25 mouse cellular contexts compared by ENCODE assay signal in the genomic region with DNA sequence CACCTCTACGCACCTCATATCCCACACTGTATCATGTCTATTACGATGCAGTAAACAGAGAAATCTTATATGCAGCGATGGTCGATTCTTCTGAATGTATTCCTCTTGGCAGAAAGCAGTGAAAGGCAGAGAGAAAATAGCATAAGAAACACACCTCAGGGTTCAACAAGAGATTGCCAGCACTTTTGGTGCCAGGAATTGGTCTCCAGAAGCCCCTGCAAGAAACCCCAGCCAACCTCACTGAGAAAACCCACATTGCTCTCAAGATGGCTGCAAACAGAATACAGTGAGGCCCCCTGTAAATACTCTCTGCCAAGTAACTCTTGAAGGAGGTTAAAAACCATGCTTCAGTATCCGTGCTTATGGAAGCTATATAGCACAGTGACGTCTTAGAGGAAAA.
DNase-seq lines count a peak whose midpoint lies in the region; ATAC-seq and TF ChIP-seq lines count a peak whose summit lies in the region.
"Had no signal": no experiment of that assay in that cellular context is flagged by ENCODE, and none has a peak within 500 bp of the region (broad histone marks: within the 10 kb centered on the region; RNA-seq: fewer than 3 reads in every experiment).

No protein-coding gene starts in this region.

- H3K4me3 ChIP-seq in forebrain, embryonic 14.5 days (ENCODE audit: low read depth, low read length): no peak overlapping the region
- no peak overlapping the region for H3K4me3 ChIP-seq in forebrain, embryonic 12.5 days (replicated peaks)
- H3K4me3 ChIP-seq in forebrain, postnatal 0 days (ENCODE audit: low read depth, low read length): no peak overlapping the region
- no peak overlapping the region for H3K4me3 ChIP-seq in forebrain, embryonic 13.5 days
- no peak overlapping the region for H3K4me3 ChIP-seq in neural tube, embryonic 14.5 days (ENCODE audit: low read depth, low read length)
- H3K4me3 ChIP-seq in neural tube, embryonic 15.5 days (replicated peaks): no peak overlapping the region
- H3K4me3 ChIP-seq: embryonic facial prominence, embryonic 12.5 days; embryonic facial prominence, embryonic 15.5 days; heart, adult 2 months; heart, embryonic 10.5 days; heart, embryonic 13.5 days had no signal

- no peak overlapping the region for H3K27ac ChIP-seq in forebrain, embryonic 14.5 days (ENCODE audit: low read depth, low read length)
- H3K27ac ChIP-seq in forebrain, embryonic 12.5 days: no peak overlapping the region
- no peak overlapping the region for H3K27ac ChIP-seq in forebrain, postnatal 0 days (ENCODE audit: low read depth, low read length)
- H3K27ac ChIP-seq in forebrain, embryonic 13.5 days: no peak overlapping the region
- 0 out of 2 replicates have a peak overlapping the region, but pooled peaks have one; percentile 44 for H3K27ac ChIP-seq in neural tube, embryonic 14.5 days (ENCODE audit: low read depth, low read length)
- no peak overlapping the region for H3K27ac ChIP-seq in neural tube, embryonic 15.5 days (replicated peaks)
- H3K27ac ChIP-seq: embryonic facial prominence, embryonic 12.5 days; embryonic facial prominence, embryonic 15.5 days; heart, adult 2 months; heart, embryonic 10.5 days; heart, embryonic 13.5 days; hindbrain, embryonic 14.5 days; hindbrain, postnatal 0 days had no signal

- H3K27me3 ChIP-seq in forebrain, embryonic 14.5 days (replicated peaks; ENCODE audit: control insufficient read depth, insufficient read depth, low read length): no peaks in the 10 kb centered on the region
- no peaks in the 10 kb centered on the region for H3K27me3 ChIP-seq in forebrain, embryonic 12.5 days
- H3K27me3 ChIP-seq in forebrain, postnatal 0 days (ENCODE audit: insufficient read depth, low read length): no peaks in the 10 kb centered on the region
- no peaks in the 10 kb centered on the region for H3K27me3 ChIP-seq in forebrain, embryonic 13.5 days
- no peaks in the 10 kb centered on the region for H3K27me3 ChIP-seq in neural tube, embryonic 14.5 days (ENCODE audit: control insufficient read depth, insufficient read depth, low read length)
- H3K27me3 ChIP-seq in neural tube, embryonic 15.5 days (replicated peaks): no peaks in the 10 kb centered on the region
- H3K27me3 ChIP-seq: embryonic facial prominence, embryonic 12.5 days; embryonic facial prominence, embryonic 15.5 days; heart, embryonic 13.5 days had no signal

- no peak overlapping the region for H3K9ac ChIP-seq in forebrain, embryonic 14.5 days (ENCODE audit: low read length)
- no peak overlapping the region for H3K9ac ChIP-seq in forebrain, embryonic 12.5 days
- H3K9ac ChIP-seq in forebrain, postnatal 0 days: no peak overlapping the region
- no peak overlapping the region for H3K9ac ChIP-seq in forebrain, embryonic 13.5 days
- H3K9ac ChIP-seq in neural tube, embryonic 14.5 days (replicated peaks; ENCODE audit: low read depth, low read length): no peak overlapping the region
- no peak overlapping the region for H3K9ac ChIP-seq in neural tube, embryonic 15.5 days (replicated peaks)
- H3K9ac ChIP-seq: embryonic facial prominence, embryonic 12.5 days; embryonic facial prominence, embryonic 15.5 days; heart, embryonic 13.5 days; hindbrain, embryonic 14.5 days had no signal

- 85% methylated on average over 6 of the region's 6 CpGs for WGBS in forebrain, embryonic 14.5 days
- 94% methylated on average over 6 of the region's 6 CpGs for WGBS in forebrain, embryonic 12.5 days
- WGBS in forebrain, postnatal 0 days: 68% methylated on average over 6 of the region's 6 CpGs
- WGBS in forebrain, embryonic 13.5 days: 90% methylated on average over 6 of the region's 6 CpGs
- WGBS in neural tube, embryonic 14.5 days: 83% methylated on average over 6 of the region's 6 CpGs
- WGBS in neural tube, embryonic 15.5 days: 81% methylated on average over 6 of the region's 6 CpGs

- H3K9me3 ChIP-seq in forebrain, embryonic 14.5 days (replicated peaks; ENCODE audit: control insufficient read depth, low read length): no peaks in the 10 kb centered on the region
- H3K9me3 ChIP-seq in forebrain, embryonic 12.5 days: no peaks in the 10 kb centered on the region
- no peaks in the 10 kb centered on the region for H3K9me3 ChIP-seq in forebrain, postnatal 0 days (ENCODE audit: low read length)
- H3K9me3 ChIP-seq in forebrain, embryonic 13.5 days (replicated peaks): no peaks in the 10 kb centered on the region
- no peaks in the 10 kb centered on the region for H3K9me3 ChIP-seq in neural tube, embryonic 14.5 days (ENCODE audit: control insufficient read depth, low read length)
- H3K9me3 ChIP-seq in neural tube, embryonic 15.5 days (replicated peaks): no peaks in the 10 kb centered on the region
- H3K9me3 ChIP-seq: embryonic facial prominence, embryonic 12.5 days; embryonic facial prominence, embryonic 15.5 days; heart, embryonic 10.5 days; heart, embryonic 13.5 days had no signal

- no peak overlapping the region for H3K4me2 ChIP-seq in forebrain, embryonic 14.5 days (ENCODE audit: low read length)
- no peak overlapping the region for H3K4me2 ChIP-seq in forebrain, embryonic 12.5 days
- no peak overlapping the region for H3K4me2 ChIP-seq in forebrain, postnatal 0 days (ENCODE audit: low read depth)
- no peak overlapping the region for H3K4me2 ChIP-seq in forebrain, embryonic 13.5 days
- H3K4me2 ChIP-seq in neural tube, embryonic 14.5 days (ENCODE audit: low read depth, low read length): no peak overlapping the region
- H3K4me2 ChIP-seq in neural tube, embryonic 15.5 days: no peak overlapping the region
- H3K4me2 ChIP-seq: embryonic facial prominence, embryonic 12.5 days; embryonic facial prominence, embryonic 15.5 days; heart, embryonic 13.5 days; hindbrain, embryonic 14.5 days had no signal

- no peaks in the 10 kb centered on the region for H3K36me3 ChIP-seq in forebrain, embryonic 14.5 days (ENCODE audit: control insufficient read depth, insufficient read depth, low read length)
- H3K36me3 ChIP-seq in forebrain, embryonic 12.5 days (replicated peaks): no peaks in the 10 kb centered on the region
- H3K36me3 ChIP-seq in forebrain, postnatal 0 days (ENCODE audit: insufficient read depth): no peaks in the 10 kb centered on the region
- no peaks in the 10 kb centered on the region for H3K36me3 ChIP-seq in forebrain, embryonic 13.5 days (ENCODE audit: poor library complexity, severe bottlenecking)
- no peaks in the 10 kb centered on the region for H3K36me3 ChIP-seq in neural tube, embryonic 14.5 days (ENCODE audit: control insufficient read depth, insufficient read depth, low read length)
- H3K36me3 ChIP-seq in neural tube, embryonic 15.5 days: no peaks in the 10 kb centered on the region
- H3K36me3 ChIP-seq: embryonic facial prominence, embryonic 12.5 days; embryonic facial prominence, embryonic 15.5 days; heart, embryonic 10.5 days; heart, embryonic 13.5 days had no signal

- H3K4me1 ChIP-seq in forebrain, embryonic 14.5 days (ENCODE audit: control insufficient read depth, insufficient read depth, low read length): peaks cover 4% of the 10 kb centered on the region; the same call in 1 of the 2 replicates
- no peaks in the 10 kb centered on the region for H3K4me1 ChIP-seq in forebrain, embryonic 12.5 days
- peaks cover 4% of the 10 kb centered on the region; the same call in 1 of the 2 replicates for H3K4me1 ChIP-seq in forebrain, postnatal 0 days (ENCODE audit: insufficient read depth)
- peaks cover 8% of the 10 kb centered on the region; the same call in 1 of the 2 replicates for H3K4me1 ChIP-seq in forebrain, embryonic 13.5 days
- H3K4me1 ChIP-seq in neural tube, embryonic 14.5 days (ENCODE audit: control insufficient read depth, insufficient read depth, low read length): no peaks in the 10 kb centered on the region
- H3K4me1 ChIP-seq in neural tube, embryonic 15.5 days: peaks cover 3% of the 10 kb centered on the region; the same call in 1 of the 2 replicates
- H3K4me1 ChIP-seq: embryonic facial prominence, embryonic 12.5 days; embryonic facial prominence, embryonic 15.5 days; heart, embryonic 10.5 days; heart, embryonic 13.5 days had no signal

- peak; percentile 34 for DNase-seq in forebrain, embryonic 14.5 days (ENCODE audit: low spot score)
- DNase-seq in forebrain, postnatal 0 days: peak; percentile 36
- DNase-seq: adrenal gland, adult 2 months; adrenal gland, postnatal 14 days; cerebellum, adult 11-12 months; cerebellum, adult 9-11 months; gastrocnemius, postnatal 10 days; gastrocnemius, postnatal 36 days; heart, adult 2 months; heart, postnatal 14 days; heart, postnatal 4 days; kidney, adult 18-20 months had no signal

- ATAC-seq in forebrain, embryonic 14.5 days: no peak; the same call in 1 of the 2 replicates
- ATAC-seq in forebrain, embryonic 12.5 days (ENCODE audit: low FRiP score): no peak
- ATAC-seq in forebrain, postnatal 0 days: no peak
- no peak for ATAC-seq in forebrain, embryonic 13.5 days
- no peak for ATAC-seq in neural tube, embryonic 14.5 days (ENCODE audit: low read depth)
- no peak for ATAC-seq in neural tube, embryonic 15.5 days (ENCODE audit: low FRiP score)
- ATAC-seq: CD4-positive, CD25-positive, alpha-beta regulatory T cell, adult 4 months; hindbrain, postnatal 0 days; inflammation-experienced regulatory T-cells, adult 6 months; intestine, embryonic 16.5 days had no signal

- TF ChIP-seq CTCF in forebrain, postnatal 0 days (IDR thresholded peaks at IDR 0.05; ENCODE audit: low read depth): no peak
